Mouse (Mus musculus) erythroid progenitor cell, adult 5-6 weeks (primary cell): ENCODE results near the gene Nthl1. TPM values are rescaled to one million over a fixed set of nuclear protein-coding genes. Genes with fewer than 3 reads are reported as not detected.
A peak's percentile ranks its signal among the peaks of the same experiment; 100 is the strongest.

Experiments
- ATAC-seq: replicated peaks from 2 replicates; pipeline ENCODE4 v1.8.0; 2016; ENCODE audit warnings: moderate number of reproducible peaks, mild to moderate bottlenecking, moderate TSS enrichment, inconsistent platforms; ENCODE audit not compliant: poor library complexity, low FRiP score, severe bottlenecking
- total RNA-seq, 2 experiments: library from RNA; stranded (forward) in 1 of 2; stranded (reverse) in 1 of 2; fragments of 150-400 nt in 1 of 2; fragments of 186-747, 209-891 nt in 1 of 2; gene quantifications; 2 replicates each; pipeline versions ENCODE4 v1.2.3 to v1.2.4; 2015 to 2017; ENCODE audit warnings: low replicate concordance in 2 of 2

Gene Nthl1
- total RNA-seq, 2 experiments from 2014 or later = 1.1 TPM; not detected in 1

DNA sequence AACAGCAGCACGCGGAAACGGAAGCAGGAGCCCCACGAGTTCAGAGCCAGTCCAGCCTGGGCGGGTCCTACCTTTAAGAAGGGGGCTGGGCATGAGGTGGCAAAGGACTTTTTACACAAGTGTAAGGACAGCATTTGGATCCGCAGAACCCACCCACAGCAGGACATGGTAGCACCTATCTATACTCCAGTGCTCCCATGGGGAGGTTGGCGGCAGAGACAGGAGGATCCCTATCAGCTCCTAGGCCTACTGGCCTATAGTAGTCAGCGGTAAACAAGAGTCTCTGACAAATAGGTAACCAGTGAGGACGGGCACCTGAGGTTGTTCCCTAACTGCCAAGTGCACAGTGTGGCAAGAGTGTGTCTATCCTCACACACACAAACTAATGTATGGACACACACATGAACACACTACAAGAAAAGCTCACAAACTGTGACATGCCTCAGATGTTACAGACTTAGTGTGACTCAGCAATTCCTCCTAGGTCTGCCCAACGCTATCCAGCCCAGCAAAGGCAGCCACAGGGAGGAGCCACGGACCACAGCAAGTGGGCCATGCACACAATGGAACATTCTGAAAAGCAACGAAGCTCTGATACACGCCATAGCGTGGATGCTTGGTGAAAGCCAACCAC lies 14.8 kb upstream of the Nthl1 start:
- ATAC-seq = peak; percentile 93

DNA sequence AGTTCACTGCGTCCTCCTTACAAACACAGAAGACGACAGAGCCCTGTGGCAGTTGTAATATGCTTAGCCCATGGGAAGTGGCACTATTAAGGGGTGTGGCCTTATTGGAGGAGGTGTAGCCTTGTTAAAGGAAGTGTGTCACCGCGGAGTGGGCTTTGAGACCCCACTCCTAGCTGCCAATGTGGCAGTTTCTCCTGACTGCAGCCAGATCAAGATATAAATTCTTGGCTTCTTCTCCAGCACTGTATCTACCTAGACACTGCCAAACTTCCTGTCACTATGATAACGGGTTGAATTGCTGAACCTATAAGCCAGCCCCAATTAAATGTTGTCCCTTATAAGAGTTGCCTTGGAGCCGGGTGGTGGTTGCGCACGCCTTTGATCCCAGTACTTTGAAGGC lies 7.0 kb upstream of the Nthl1 start:
- no peak for ATAC-seq

DNA sequence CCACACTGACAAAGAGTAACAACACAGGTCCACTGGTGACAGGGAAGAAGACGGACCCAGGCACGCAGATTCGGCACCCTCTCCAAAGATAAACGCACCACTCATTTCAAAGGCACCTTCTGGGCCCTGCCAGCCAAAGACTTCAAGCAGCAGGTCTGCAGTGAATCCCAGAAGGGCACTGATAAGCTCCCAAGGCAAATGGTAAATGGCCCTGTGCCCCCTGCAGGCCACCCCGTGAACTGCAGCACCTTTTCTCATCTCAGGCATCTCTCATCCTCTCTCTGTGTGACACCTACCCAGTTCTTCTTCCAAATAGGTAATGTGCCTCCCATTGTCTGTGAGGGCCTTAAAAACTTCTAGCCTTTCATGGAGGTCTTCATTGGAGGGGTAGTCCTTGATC lies 3.8 kb upstream of the Nthl1 start:
- peak; percentile 76 for ATAC-seq

DNA sequence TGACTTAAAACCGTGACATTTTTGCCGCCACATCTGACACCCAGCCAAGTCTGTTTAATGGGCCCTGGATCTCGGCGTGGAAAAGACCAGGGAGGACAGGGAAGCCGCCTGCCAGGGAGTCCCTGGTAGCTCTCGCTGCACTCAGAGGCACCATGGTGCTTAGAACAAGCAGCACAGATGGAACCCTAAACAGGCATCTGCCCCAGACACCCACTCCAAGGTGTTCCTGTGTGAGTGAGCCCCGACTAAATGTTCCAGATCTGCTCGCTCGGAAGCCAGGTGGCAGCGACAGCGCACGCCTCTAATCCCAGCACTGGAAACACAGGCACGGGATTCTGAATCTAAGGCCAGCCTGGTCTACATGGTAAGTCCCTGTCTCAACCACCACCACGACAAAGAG lies 2.4 kb upstream of the Nthl1 start:
- no peak for ATAC-seq

DNA sequence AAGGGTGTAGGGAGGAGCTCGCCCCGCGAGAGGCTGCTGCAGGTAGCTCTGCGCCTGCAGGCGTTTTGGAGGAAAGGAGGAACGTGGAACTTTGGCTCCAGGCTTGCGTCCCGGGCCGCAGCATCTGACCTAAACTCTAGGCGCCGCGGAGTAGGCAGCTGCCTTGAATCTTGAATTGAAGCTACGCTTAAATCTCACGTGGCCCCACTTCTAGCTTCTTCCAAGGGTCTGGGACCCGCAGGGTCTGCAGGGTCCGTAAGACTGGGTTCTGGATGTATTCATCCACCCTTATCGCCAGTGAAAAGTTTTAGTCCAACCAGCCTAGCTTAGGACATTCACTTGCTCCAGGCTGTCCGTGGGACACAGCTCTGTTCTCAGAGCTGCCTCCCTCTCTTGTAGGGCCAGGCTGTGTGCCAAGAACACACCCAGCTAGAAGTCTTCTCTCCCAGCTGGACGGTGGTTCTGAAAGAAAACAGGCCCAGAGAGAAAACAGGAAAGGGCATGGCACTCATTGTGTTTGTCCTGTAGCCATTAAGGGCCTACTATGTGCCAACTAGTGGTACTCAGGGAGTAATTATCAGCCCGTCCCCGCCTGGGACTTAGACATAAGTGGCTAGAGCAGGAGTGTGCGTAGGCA lies 451 bp downstream of the Nthl1 start:
- peak; percentile 64 for ATAC-seq

DNA sequence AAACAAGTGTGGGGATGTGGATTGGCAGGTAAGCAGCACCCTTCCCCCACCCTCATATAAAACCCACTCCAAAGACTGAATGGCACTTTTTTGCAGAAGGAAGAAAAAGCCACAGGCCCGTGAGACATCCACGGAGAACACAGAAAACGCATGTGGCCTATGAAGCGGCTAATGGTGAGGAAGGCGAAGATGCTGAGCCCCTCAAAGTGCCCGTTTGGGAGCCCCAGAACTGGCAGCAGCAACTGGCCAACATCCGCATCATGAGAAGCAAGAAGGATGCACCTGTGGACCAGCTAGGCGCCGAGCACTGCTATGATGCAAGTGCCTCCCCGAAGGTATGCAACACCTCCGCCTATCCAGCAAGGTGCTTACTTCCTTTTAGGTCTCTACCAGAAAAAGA lies 1.4 kb downstream of the Nthl1 start:
- ATAC-seq = no peak

DNA sequence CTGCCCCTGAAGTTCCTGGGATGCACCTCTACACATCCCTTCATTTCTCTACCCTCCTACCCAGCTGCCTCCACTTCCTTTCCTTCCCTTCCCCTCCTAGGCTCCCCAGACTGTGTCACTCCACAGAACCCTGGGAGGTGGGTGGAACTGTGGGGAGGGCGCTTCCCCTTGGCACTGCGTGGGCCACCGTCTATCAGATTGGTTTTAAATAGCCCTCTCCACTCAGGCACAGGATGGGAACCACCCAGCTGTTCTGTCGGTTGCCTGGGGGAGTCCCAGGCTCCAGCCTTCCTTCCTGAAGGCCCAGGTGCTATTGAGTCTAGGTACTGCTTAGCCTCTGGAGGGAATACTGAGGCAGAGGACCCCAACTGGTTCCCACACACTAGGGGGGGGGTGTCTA lies 2.5 kb downstream of the Nthl1 start:
- ATAC-seq = no peak

DNA sequence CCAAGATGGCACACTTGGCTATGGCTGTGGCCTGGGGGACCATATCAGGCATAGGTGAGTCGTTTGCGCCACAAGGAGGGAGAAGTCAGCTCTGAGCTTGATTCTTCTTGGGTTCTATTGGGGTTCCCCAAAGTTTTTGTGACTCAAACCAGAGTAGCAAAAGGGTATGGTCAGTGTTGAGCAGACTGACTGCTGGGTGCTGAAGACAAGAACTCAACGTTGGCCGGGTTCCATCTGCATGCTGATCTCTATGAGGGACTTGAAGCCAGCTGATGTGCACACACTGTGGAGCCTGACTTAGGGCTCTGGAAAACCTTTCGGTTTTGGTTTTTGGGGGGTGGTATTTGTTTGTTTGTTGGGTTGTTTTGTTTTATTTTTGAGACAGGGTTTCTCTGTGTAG lies 3.2 kb downstream of the Nthl1 start:
- ATAC-seq = no peak

DNA sequence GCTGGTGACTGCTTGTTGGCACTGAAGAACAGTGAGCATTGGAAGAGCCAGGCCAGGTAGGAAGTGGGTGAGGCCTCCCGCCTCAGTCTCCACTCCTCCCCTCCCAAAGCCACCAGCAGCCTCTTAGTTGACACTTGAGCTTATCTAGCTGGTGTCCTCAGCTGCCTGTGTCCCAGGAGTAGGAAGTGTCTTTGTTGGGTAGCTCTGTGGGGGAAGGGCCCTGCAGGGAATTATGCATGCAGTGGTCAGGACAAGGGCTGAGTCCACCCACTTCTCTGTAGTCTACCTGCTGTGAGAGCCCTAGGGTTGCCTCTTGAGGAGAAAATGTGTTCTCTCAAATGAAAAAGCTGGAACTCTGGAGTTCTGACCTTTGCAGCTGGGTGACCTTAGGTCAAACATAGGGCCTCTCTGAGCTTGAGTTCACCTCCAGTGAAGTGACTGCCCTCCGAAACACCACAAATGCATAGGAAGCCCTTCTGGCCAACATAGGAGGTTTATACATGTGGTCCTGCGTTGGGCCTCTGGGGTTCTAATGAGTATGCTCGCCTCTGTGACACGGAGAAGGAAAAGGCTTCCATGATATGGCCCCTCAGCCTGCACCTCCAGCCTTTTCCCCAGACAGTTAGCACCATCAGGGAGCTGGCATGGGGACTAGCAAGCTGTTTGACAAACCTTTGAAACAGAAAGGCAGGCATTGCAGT lies 4.5 kb downstream of the Nthl1 start:
- no peak for ATAC-seq

DNA sequence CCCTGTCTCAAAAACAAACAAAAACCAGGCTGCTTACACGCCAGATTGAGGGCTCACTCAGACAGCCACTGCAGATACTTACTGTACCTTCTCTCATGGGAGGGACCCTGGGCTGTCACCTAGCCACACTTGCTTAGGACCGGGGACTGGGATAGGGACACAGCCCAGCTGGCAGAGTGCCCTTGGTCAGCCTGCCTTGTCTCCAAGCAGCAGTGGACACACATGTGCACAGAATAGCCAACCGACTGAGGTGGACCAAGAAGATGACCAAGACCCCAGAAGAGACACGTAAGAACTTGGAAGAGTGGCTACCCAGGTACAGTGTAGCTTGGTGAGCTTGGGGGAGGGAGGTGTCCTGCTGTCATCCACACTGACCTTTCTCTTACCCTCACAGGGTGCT lies 5.7 kb downstream of the Nthl1 start:
- ATAC-seq = no peak

DNA sequence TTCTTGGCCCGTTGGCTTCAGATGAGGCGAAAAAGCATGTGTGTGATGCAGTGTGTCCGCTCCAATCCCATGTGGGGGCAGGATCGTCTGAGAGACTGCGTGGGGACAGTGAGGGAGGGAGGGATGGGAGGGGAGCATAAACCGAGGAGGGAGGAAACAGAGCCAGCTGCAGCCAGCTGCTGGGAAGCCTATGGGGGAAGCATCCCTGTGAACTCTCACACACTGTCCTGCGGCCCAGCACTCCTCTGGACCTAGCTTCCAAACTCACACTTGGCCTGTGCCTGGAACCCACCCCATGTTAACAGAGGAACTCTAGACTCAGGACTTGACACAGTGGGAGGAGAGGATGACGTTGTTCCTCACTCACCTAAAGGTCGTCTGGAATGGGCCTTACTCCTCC lies 6.4 kb downstream of the Nthl1 start:
- no peak for ATAC-seq

DNA sequence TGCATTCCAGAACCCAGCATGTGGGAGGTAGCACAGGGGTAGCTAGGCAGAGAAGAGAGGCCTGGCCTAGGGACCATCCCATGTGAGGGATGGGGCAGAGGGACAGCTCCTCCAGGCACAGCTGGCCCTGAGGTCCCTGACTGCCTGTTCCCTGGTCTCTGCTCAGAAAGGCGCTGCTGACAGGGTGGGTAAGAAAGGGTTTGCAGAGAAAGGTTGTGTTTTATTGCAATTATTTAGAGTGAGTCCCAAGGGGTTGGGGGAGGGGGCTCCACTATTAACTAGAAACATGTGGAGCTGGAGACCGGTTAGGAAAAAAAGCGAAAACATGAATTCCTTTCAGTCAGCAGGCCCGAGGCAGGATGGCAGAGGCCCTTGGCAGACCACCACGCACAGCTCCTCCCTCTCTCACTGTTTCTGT lies 7.1 kb downstream of the Nthl1 start:
- ATAC-seq = no peak

DNA sequence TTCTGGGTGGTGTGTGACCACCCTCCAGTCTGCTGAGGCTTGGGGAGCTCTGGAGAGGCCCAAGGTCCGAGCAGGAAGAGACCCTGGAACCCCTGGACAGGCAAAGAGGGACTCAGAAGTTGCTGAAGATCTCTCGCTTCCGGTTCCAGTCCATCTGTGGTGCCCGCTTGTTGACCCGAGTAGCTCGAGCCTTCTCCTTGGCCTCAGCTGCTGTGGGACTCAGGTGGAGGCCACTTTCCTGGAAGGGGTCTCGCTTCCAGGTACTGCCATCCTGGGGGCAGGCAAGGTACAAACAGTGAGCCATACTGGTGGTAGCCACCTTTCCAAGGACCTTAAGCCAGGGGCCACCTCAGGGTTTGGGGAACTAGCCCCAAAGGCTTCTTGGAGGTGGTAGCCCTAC lies 7.6 kb downstream of the Nthl1 start:
- ATAC-seq = no peak

DNA sequence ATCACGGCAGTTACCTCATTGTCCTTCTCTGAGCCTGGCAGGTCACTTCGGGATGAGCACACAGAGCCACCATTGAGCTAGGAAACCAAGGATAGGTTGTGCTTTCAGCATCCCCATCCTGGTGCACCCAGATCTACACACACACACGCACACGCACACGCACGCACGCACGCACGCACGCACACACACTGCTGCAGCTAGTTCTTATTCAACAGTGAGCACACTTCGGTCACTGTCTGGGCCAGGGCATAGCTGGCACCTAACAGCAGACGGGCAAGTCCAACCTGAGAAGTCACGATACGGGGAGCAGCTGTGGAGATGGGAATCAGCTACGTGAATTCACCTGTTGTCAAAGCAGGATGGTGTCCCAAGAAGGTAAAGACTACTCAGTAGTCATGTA lies 8.1 kb downstream of the Nthl1 start:
- ATAC-seq = no peak

DNA sequence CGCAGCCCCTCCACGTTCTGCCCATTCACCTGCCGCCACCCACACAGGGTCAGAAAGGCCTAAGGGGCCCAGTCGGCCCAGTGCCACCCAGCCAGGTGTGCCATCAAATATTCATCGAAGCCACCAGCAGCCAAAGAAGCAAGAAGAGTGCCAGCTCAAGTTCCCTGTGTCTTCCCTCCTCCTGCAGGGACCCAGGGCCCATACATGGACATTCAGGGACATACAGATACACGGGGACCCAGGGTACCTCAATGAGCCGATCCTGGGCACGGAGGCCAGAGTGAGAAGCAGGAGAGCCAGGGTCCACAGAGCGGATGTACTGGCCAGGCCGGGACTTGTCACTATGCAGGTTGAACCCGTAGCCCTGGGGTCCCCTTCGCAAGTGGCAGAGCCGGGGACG lies 9.5 kb downstream of the Nthl1 start:
- no peak for ATAC-seq

DNA sequence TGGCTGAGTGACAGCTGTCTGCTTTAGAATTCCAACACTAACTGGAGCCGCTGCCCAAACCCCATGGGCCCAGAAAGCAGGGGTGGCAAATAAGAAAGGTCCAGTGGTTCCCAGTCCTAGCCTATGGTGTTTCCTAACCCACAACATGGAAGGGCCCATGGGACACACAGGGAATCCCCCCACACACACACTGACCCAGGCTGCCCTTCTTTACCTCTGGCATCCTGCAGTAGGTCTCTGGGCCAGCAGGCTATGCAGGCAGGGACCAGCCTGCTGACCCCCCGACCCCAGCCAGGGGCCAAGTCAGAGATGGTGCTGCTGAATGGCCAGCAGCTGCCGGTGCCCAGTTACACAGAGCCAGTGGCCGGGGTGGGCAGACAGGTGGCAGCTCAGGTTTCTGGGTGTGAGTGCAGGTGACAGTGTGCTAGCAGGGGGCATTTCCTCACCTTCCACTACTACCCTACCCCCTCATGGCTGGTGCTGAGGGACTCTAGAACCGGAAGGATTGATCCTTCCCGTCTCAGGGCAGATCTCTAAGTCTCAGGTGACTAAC lies 10.4 kb downstream of the Nthl1 start:
- no peak for ATAC-seq

DNA sequence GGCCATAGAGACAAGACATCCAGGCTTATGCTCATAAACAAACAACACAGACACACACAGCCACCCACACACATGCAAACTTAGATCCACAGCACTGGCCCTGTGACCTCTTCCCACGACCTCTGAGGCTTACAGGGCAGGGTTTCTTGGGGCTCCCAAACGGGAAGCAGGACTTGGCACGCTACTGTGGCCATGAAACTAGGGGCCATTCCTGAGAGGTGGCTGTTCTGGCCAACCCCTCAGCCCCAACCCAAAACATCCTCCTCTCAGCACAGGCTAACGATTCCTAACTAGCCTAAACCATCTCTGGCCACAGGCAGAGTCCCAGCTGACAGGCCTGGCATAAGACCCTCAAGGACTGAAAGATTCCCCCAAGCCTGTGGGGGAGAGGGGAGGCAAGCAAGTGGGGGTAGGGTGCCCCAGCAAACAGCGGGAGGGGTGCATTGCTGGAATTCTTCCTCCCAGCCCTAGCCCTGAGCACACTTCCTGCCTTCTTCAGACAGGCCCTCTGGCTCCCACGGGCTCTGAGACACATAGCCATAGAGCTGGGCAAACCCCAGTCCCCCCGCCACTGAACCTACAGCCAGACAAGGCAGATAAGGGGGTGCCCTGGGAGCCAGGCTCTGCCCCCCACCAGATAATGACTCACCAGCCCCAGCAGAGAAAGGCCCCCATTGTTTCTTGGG lies 11.7 kb downstream of the Nthl1 start:
- ATAC-seq = no peak

DNA sequence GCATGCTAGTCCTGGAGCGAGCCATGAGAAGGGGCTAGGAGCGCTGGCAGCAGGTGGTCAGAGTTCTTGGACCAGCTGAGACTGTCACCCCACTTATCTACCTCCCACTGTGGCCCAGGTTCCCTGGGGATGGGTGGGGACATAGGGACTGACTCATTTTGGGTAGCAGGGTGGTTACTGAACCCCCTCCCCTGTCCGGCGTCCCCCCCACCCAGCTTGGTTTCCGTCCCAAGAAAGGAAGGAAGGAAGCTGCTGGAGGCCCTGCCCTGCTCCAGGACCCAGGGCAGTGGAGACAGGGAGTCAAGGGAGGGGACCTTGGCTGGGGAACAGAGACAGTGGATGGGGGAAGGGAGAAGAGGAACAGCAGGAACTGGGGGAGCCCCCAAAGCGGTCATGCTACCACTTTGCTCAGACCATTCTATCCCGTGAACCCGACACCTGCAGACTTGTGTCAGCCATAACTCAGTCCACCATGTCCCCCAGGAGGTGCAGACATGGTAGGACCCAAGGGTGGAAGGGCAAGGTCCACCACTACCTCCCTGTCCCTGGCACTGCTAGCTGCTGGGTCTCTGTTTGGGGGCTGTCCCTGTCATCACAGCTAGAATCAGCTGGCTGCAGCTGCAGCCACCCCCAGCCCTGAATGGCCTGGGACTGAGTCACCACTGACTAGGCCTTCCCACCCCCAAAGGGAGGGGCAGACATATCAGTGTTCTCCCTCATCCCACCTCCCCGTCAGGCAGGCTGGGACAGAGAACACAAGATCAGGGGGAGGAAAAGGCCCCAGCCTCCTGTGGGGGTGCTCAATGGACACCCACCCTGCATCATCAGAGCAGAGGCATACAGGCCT lies 12.6 kb downstream of the Nthl1 start:
- ATAC-seq = no peak

DNA sequence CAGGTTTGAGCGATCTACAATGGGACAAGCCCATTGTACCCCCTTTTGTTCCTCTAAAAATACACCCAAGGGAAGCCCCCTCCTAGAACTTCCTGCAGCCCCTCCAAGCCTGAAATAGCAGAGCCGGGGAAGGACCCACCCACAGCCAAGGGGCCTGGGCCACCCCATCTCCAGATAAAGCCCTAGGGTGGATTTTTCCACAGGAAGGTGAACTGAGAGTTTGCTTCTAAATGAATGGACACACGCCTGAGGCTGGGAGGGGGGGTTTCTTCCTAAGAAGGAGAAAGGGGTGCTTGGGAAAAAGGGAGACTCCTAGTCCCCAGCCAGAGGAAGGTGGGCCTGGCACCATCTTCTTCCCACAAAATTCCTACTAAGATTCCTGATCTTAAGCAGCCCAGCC lies 13.4 kb downstream of the Nthl1 start:
- no peak for ATAC-seq

DNA sequence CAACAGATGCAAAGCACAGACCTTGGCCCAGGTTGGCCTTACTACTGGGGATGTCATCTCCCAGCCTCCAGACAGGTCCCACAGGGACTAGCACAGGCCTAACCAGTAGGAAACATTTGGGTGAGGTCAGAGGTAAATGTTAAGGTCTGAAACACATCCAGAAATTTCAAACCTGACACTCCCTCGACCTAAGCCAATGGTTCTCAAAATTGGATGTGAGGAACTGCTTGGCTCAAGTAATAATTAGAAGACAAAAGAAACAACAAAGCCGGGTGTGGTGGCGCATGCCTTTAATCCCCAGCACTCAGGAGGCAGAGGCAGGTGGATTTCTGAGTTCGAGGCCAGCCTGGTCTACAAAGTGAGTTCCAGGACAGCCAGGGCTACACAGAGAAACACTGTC lies 13.9 kb downstream of the Nthl1 start:
- no peak for ATAC-seq
